Mouse (Mus musculus) cerebellum, postnatal 36 days (tissue): ENCODE data around the gene Tyk2.

Source experiments
- DNase-seq, 2 experiments: peaks; one replicate each; pipeline ENCODE4 v3.0.0; 2021 to 2022; ENCODE audit warnings: mixed read lengths in 2 of 2

Gene Tyk2

GRCm38 (mm10) chr9:21131059-21131956 lies at the start of gene Tyk2:
TSS of gene Tyk2 (minus strand) at chr9:21131243.
- DNase-seq = peak; percentile 87 to 90

GRCm38 (mm10) chr9:21180841-21181240 lies 49.8 kb upstream of the Tyk2 start:
- no peak for DNase-seq

GRCm38 (mm10) chr9:21180402-21180801 lies 49.4 kb upstream of the Tyk2 start:
- no peak for DNase-seq

GRCm38 (mm10) chr9:21172364-21172763 lies 41.3 kb upstream of the Tyk2 start:
- DNase-seq = no peak

- no peak for DNase-seq
Observed at GRCm38 (mm10) chr9:21169157-21169556, 38.1 kb upstream of the Tyk2 start.

- peak; percentile 71 to 72 for DNase-seq
Observed at GRCm38 (mm10) chr9:21168161-21169123, 37.4 kb upstream of the Tyk2 start.

- DNase-seq = no peak
Observed at GRCm38 (mm10) chr9:21167140-21168097, 36.4 kb upstream of the Tyk2 start.

- DNase-seq = no peak
Observed at GRCm38 (mm10) chr9:21166516-21166915, 35.5 kb upstream of the Tyk2 start.

- peak in 1 of 2 experiments; percentile 36 for DNase-seq
Observed at GRCm38 (mm10) chr9:21165952-21166451, 35.0 kb upstream of the Tyk2 start.

- DNase-seq = no peak
Observed at GRCm38 (mm10) chr9:21165041-21165951, 34.3 kb upstream of the Tyk2 start, which contains the start of gene Pde4a. TSS of gene Pde4a (plus strand) at chr9:21165714.

- DNase-seq = no peak
Observed at GRCm38 (mm10) chr9:21164072-21164471, 33.0 kb upstream of the Tyk2 start.

- no peak for DNase-seq
Observed at GRCm38 (mm10) chr9:21163086-21164050, 32.3 kb upstream of the Tyk2 start.

GRCm38 (mm10) chr9:21161209-21161909 lies 30.3 kb upstream of the Tyk2 start:
- DNase-seq = peak; percentile 92 to 93

GRCm38 (mm10) chr9:21154787-21155186 lies 23.7 kb upstream of the Tyk2 start:
- DNase-seq = no peak

- no peak for DNase-seq
Observed at GRCm38 (mm10) chr9:21153833-21154232, 22.8 kb upstream of the Tyk2 start.

- DNase-seq = no peak
Observed at GRCm38 (mm10) chr9:21153331-21153730, 22.3 kb upstream of the Tyk2 start.

- DNase-seq = peak in 1 of 2 experiments; percentile 27
Observed at GRCm38 (mm10) chr9:21152715-21153114, 21.7 kb upstream of the Tyk2 start.

- peak; percentile 92 to 94 for DNase-seq
Observed at GRCm38 (mm10) chr9:21149654-21150419, 18.8 kb upstream of the Tyk2 start, which contains the start of gene Cdc37. TSS of gene Cdc37 (minus strand) at chr9:21149982.
